Mouse (Mus musculus) embryonic fibroblast, embryonic 13.5 days (primary cell): ENCODE results near the gene Dpyd.

Experiments used
- CTCF ChIP-seq: IDR thresholded peaks from 2 replicates; pipeline ENCODE4 v1.5.1; 2011; ENCODE audit warnings: mild to moderate bottlenecking, control low read depth, low read length, moderate library complexity, borderline replicate concordance; ENCODE audit not compliant: insufficient read depth
- POLR2A ChIP-seq: IDR thresholded peaks from 2 replicates; pipeline ENCODE4 v1.6.1; 2011; ENCODE audit warnings: low read depth, mild to moderate bottlenecking, control low read depth, low read length, moderate library complexity

- TF ChIP-seq CTCF (no peak), POLR2A (no peak)
Measured at GRCm38 (mm10) chr3:118562311-118562671, 362 bp downstream of the Dpyd start.
